Mouse (Mus musculus) ovary, postnatal 10 days (tissue): ENCODE measurements around the gene AA986860.

Experiments used
- DNase-seq: peaks from one replicate; pipeline ENCODE4 v3.0.0; 2022; ENCODE audit warnings: low spot score

Gene AA986860

DNA sequence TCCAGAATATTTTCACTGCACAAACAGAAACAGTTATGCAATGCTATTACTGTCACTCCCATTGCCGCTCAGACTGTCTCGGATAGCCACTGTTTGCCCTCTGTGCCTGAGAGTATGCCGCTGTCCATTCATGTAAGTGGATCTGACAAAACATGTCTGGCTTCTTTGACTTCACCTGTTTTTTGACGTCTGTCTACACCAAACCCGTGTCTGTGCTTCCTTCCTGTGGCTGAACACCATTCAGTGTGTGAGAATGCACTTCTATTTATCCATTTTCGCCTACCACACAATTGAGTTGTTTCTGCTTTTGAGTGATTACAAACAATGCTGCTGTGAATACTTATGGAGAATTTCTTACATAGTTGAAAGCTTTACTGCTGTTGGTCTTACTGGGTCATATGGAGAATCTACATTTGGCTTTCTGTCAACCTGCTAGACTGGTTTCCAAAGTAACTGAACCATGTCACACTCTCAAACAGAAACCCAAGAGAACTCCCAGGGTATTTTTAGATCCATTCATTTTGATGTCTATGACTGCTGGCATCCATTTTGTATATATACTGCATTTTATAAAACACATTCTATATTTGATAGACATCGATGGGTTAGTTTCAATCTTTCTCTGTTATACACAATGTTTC is 44.0 kb downstream of the AA986860 start:
- DNase-seq, result no peak

DNA sequence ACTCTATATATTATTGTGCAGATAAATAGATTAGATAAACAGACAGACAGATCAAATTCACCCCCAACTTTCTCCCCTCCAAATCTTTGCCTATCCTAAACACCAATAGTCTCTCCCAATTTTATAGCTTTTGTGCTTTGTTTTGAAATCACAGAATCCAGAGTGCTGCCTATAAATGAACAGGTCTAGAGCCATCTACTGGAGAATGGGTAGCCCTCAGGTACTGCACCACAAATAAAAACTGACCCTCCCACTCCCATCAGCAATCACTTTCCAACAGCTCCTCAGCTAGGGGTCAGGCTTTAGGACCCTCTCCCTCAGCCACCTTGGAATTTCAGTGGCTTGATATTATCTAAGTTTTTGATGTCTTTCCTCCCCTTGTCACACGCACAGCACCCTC is 44.9 kb downstream of the AA986860 start:
- DNase-seq, result no peak

DNA sequence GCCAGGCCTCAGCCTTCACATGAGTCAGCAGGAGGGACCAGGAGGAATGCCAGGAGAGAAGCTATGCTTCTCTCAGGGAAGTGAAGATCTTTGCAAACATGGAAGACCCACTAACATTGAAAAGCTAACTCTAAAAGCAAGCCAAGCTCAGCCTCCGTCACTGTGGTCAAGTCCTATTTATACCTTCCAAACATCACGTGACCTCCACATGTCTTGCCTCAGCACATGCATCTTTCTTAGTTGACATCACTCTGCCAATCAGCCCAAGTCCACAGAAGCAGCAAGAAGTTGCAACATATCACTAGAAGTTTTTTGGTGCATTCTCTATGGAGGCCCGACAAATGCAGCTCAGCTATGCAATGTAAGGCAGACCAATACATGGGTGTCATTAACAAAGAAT is 48.1 kb downstream of the AA986860 start:
- DNase-seq, result no peak

DNA sequence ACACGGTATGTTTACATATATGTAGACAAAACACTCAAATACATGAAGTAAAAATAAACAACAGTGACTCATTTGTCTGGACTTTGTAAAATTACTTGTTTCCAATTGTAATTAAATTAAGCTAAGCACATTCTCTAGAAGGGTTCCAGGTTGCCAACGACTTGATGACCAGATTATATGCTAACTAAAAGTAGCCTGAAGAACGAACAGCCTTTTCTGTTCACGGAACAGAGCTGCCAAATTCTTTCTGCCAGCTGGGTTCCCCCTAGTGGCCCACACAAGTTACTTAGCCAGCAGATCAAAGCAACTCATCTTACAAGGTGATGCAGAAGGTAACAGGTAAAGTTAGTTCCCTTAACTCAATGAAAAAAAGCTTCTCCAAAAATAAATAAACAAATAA is 52.3 kb downstream of the AA986860 start:
- no peak for DNase-seq

DNA sequence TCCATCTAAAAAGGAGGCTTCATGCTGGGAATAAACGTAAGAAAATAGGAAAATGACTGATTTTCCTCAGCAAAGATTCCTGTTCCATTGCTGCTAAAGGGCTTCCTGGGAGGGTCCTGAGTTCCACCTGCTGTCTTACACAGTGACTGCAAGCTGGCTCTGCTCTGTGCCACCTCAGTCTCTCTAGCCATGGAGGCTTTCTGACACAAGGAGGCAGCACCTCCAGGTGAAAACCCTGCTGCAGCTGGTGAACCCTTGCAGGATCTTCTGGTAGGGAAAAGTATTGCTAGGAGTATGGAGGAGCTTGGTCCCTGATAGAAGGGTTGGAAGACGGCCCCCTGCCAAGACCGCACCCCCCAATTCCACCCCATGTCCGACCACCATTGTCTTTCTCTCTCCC is 55.2 kb downstream of the AA986860 start:
- no peak for DNase-seq

DNA sequence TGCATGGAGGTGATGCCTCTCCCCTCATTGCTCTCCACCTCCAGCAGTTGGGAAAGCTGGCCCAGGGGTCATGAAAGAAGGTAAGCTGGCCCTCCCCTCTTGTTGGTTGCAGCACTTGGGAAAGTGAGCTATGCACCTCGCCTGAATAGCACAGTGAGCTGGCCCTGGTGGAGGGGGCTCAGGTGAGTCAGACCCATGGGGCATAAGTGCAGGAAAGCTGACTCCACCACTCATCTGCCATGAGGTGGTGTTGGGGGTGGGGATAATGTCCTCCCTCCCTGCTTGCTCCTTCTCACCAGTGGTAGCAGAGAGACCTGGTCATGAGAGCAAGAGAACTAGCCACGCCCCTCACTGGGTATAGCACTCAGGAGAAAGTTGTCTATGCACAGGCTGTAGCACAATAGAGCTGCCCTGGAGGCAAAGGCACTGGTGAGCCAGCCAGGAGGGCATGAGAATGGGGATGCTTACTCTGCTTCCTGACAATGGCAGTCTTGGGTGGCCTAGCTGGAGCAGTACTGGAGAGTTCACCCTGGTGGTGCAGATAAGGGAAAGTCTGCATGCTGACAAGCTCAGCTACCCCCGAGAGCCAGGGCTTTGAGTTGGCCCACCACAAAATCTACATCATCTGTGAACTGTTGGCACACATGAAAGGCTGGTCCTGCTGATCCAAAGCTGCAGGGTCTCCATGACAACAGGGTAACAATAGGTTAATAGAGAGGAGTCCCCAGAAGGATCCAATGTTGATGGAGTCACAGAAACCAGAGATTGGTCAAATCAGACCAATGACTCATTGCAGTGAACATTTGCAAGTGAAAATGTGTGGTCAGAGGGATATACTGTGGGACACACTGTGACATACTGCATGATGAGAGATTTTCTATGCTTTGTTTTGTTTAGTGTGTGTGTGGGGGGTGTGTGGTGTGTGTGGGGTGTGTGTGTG is 58.0 kb downstream of the AA986860 start:
- no peak for DNase-seq
